Mouse (Mus musculus) lung, embryonic 14.5 days (tissue): ENCODE measurements at regions not wholly inside any gene's neighbourhood (a gene's known extent, or its start where the extent isn't known, plus 50 kb on each side); places are given as distances from the start of the nearest gene placed in this dataset.

Experiments used
- ATAC-seq: fragments of 200-750 bp; cut with Nextera tagmentation; 2 replicates; pipeline ENCODE4 v1.8.0; 2017; ENCODE audit warnings: mild to moderate bottlenecking, moderate TSS enrichment, moderate library complexity; ENCODE audit not compliant: insufficient read depth
- DNase-seq: peaks from one replicate; pipeline ENCODE4 v3.0.0-alpha.2; 2015
- H3K27ac ChIP-seq: fragments of 300-500 bp; sonication (generic); 2 replicates; pipeline ENCODE4 v1.5.1; 2014; ENCODE audit warnings: low read depth, mild to moderate bottlenecking, moderate library complexity
- H3K27me3 ChIP-seq: fragments of 300-500 bp; sonication (generic); 2 replicates; pipeline ENCODE4 v1.6.1; 2014; ENCODE audit warnings: low read length, control low read depth; ENCODE audit not compliant: insufficient read depth
- H3K36me3 ChIP-seq: fragments of 300-500 bp; sonication (generic); 2 replicates; pipeline ENCODE4 v1.6.1; 2014; ENCODE audit warnings: control low read depth; ENCODE audit not compliant: insufficient read depth
- H3K4me1 ChIP-seq: fragments of 300-500 bp; sonication (generic); 2 replicates; pipeline ENCODE4 v1.6.1; 2014; ENCODE audit warnings: antibody characterized with exemption, control low read depth; ENCODE audit not compliant: insufficient read depth
- H3K4me2 ChIP-seq: fragments of 300-500 bp; sonication (generic); 2 replicates; pipeline ENCODE4 v1.6.1; 2014; ENCODE audit warnings: mild to moderate bottlenecking
- H3K4me3 ChIP-seq: fragments of 300-500 bp; sonication (generic); 2 replicates; pipeline ENCODE4 v1.5.1; 2014; ENCODE audit warnings: low read depth, low read length
- H3K9ac ChIP-seq: fragments of 300-500 bp; sonication (generic); 2 replicates; pipeline ENCODE4 v1.6.1; 2014
- H3K9me3 ChIP-seq: fragments of 300-500 bp; sonication (generic); 2 replicates; pipeline ENCODE4 v1.6.1; 2016; ENCODE audit warnings: low read depth, low read length, control low read depth
- CTCF ChIP-seq: IDR thresholded peaks from 2 replicates; pipeline ENCODE4 v1.5.1; 2016; ENCODE audit warnings: antibody characterized with exemption, low read depth
- WGBS: fragments of 180-500 bp; shearing (Covaris S2); extraction: QIAGEN DNeasy Blood & Tissue Kit; methylation state at CpG from one replicate; pipeline ENCODE4 v1.1.7; 2014; 5-methylcytosine and 5-hydroxymethylcytosine counted together

DNA sequence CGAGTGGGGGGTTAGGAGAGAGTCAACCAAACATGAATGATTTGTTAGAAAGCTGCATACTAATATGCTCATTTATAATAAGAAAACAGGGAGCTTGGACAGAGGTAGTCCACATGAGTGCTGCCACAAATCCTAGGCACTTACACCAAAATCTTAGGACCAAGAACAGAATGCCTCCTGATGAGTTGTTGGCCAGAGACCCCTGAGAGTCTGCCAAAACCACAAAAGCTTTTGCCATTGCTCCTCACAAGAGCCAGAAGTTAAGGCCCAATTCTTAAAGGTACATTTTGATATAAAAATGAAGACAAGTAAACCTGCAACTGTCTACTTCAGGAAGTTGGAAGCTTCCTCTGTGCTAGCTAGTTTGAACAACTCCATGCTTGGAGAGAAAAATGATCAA is 820.7 kb upstream of the Map3k7 start:
- WGBS, result 57% methylated on average over 1 of the region's 1 CpGs
- no peak for ATAC-seq
- H3K27me3 ChIP-seq, result no peaks in the 10 kb centered on the region
- no peak overlapping the region for H3K4me3 ChIP-seq
- H3K4me2 ChIP-seq, result no peak overlapping the region
- H3K4me1 ChIP-seq, result no peaks in the 10 kb centered on the region
- no peaks in the 10 kb centered on the region for H3K36me3 ChIP-seq
- no peaks in the 10 kb centered on the region for H3K9me3 ChIP-seq
- H3K9ac ChIP-seq, result no peak overlapping the region
- no peak for TF ChIP-seq CTCF
- H3K27ac ChIP-seq, result no peak overlapping the region
- DNase-seq, result no peak

DNA sequence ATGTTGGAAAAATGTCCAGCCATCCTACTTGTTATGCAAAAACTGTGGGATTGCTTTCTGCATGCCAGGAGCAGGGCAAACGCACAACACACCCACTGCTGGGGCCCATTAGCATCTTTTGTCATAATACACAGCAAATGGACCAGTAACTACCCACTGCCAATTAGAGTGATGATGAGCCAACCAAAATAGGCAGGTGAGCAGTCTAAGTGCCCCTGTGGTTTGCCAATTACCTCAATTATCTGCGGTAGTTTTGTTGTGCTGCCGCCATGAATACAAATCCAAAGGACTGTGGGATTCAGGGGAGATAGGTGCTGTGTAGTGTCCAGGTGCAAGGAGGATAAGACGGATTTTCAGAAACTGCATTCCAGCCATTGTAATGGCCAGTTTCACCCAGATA is 796.5 kb upstream of the Map3k7 start:
- ATAC-seq, result no peak
- no peak for DNase-seq
- H3K27me3 ChIP-seq, result no peaks in the 10 kb centered on the region
- 79% methylated on average over 4 of the region's 4 CpGs for whole genome bisulfite sequencing
- no peak overlapping the region for H3K27ac ChIP-seq
- H3K4me3 ChIP-seq, result no peak overlapping the region
- H3K4me2 ChIP-seq, result no peak overlapping the region
- no peak for TF ChIP-seq CTCF
- H3K36me3 ChIP-seq, result no peaks in the 10 kb centered on the region
- no peak overlapping the region for H3K9ac ChIP-seq
- H3K9me3 ChIP-seq, result no peaks in the 10 kb centered on the region
- no peaks in the 10 kb centered on the region for H3K4me1 ChIP-seq

DNA sequence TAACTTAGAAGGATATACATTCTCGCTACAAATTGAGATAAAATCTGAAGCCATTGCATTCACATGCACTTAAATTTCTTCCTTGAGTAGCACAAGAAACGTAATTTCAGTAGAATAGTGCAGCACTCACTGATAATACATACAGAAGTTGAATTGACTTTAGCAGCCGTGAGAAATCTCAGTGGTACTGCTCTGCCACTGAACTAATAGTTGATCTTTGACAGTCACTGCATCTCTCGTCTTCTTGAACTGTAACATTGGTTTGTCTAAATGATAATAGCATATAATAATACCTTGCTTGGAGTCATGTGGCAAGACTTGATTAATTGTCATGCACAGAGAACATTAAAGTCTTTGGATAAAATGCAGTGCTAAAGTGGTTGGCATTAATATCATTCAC is 795.5 kb upstream of the Map3k7 start:
- no peaks in the 10 kb centered on the region for H3K36me3 ChIP-seq
- WGBS, result 70% methylated on average over 4 of the region's 4 CpGs
- H3K4me3 ChIP-seq, result no peak overlapping the region
- no peak for DNase-seq
- TF ChIP-seq CTCF, result no peak
- no peak overlapping the region for H3K9ac ChIP-seq
- H3K27me3 ChIP-seq, result no peaks in the 10 kb centered on the region
- no peak overlapping the region for H3K4me2 ChIP-seq
- H3K27ac ChIP-seq, result no peak overlapping the region
- H3K9me3 ChIP-seq, result no peaks in the 10 kb centered on the region
- ATAC-seq, result no peak
- H3K4me1 ChIP-seq, result no peaks in the 10 kb centered on the region

DNA sequence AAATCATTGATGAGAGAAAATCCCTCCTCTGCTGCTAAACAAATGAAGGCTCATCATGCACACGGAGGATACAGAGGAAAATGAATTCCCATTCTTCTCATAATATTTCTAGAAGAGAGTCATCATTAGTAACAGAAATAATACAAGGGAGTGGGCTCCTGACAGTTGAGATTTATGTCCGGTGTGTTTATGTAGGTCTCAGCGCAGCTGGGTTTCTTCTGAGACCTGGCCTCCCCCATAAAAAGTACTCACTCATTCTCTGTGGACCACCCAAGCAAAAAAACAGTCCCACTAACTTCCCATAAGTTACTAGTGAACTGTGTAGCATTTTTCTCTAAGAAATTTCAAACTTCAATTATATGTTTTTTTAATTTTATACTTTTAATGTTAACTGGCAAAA is 792.7 kb upstream of the Map3k7 start:
- no peak for DNase-seq

DNA sequence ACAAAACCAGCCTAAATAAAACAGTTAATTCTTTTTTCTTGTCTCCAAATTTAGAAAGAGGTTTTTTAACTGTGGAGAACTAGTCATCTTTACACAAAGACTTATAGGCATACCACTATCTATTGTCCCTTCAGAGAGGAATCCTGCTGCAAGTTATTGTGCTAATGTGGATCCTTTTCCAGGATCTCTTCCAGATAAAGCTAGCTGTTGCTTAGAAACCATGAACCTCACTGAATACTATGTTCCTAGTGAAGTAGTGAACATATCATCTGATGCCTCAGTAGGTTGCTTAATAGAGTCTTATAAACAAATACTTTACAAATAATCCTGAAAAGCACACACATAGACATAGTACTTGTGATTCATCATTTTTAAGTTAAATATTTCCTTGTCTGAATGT is 766.0 kb upstream of the Map3k7 start:
- no peaks in the 10 kb centered on the region for H3K36me3 ChIP-seq
- no peak overlapping the region for H3K9ac ChIP-seq
- H3K4me1 ChIP-seq, result no peaks in the 10 kb centered on the region
- no peak overlapping the region for H3K4me2 ChIP-seq
- TF ChIP-seq CTCF, result no peak
- DNase-seq (no peak), ATAC-seq (no peak)
- H3K27me3 ChIP-seq, result no peaks in the 10 kb centered on the region
- no peak overlapping the region for H3K27ac ChIP-seq
- no peak overlapping the region for H3K4me3 ChIP-seq
- H3K9me3 ChIP-seq, result no peaks in the 10 kb centered on the region

More for the DNA sequence above, 792.7 kb upstream of the Map3k7 start:
- no peak overlapping the region for H3K27ac ChIP-seq
- no peak overlapping the region for H3K4me2 ChIP-seq
- no peaks in the 10 kb centered on the region for H3K36me3 ChIP-seq
- H3K9me3 ChIP-seq, result no peaks in the 10 kb centered on the region
- no peak for TF ChIP-seq CTCF
- H3K4me1 ChIP-seq, result no peaks in the 10 kb centered on the region
- no peak overlapping the region for H3K4me3 ChIP-seq
- no peak for ATAC-seq
- 35% methylated on average over 3 of the region's 3 CpGs for WGBS
- no peak overlapping the region for H3K9ac ChIP-seq
- H3K27me3 ChIP-seq, result no peaks in the 10 kb centered on the region

DNA sequence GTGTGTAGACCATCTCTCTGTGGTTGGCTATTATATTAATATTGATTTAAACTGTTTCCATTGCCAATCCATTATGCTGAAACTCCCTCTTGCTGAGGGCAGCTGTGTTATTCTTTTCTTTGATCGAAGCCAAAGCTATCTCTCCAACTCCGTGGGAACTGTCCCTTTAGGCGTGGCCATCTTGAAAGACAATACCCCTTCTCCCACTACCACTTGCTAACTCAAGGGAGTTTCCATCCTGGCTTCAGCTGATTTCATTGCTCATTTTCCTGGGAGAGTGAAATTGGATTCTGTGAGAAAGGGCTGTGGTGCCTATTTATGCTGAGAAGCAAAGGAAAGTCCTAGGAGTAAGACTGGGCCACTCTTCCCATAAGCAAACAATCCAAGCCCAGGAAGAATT is 760.6 kb upstream of the Map3k7 start:
- ATAC-seq (no peak), DNase-seq (no peak)
- H3K27ac ChIP-seq, result no peak overlapping the region
- H3K4me2 ChIP-seq, result no peak overlapping the region
- no peaks in the 10 kb centered on the region for H3K4me1 ChIP-seq
- H3K27me3 ChIP-seq, result no peaks in the 10 kb centered on the region
- H3K9ac ChIP-seq, result no peak overlapping the region
- no peaks in the 10 kb centered on the region for H3K36me3 ChIP-seq
- TF ChIP-seq CTCF, result no peak
- no peak overlapping the region for H3K4me3 ChIP-seq
- 60% methylated on average over 3 of the region's 3 CpGs for WGBS
- no peaks in the 10 kb centered on the region for H3K9me3 ChIP-seq

DNA sequence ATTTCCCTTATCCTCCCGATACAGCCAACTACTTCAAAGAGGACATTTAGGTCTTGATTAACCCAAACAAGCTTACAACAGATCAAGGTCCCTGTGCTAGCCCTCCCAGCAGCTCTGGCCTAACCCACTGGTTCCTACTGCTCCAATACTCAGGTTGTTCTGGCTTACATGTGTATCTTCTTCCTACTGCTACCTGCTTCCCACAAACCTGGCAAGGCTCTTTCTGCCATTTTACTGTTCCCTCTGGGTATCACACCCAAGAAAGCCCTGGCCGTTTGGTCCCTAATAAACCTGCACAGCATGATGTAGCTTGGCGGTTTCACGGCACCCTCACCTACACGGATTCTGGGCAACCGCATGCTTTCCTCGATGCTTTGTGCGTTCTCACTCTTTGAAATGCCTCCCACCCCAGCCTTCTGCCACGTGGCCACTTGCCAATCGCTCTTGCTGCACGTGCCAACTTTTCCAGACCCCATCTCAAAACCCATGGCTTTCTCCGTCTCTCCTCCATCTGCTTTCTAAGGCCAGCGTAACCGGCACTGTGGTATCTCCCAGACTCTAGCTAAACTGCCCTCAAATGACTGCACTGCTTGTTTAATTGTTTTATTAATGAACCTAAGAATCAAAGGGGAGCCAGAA is 758.4 kb upstream of the Map3k7 start:
- H3K36me3 ChIP-seq, result no peaks in the 10 kb centered on the region
- no peak overlapping the region for H3K27ac ChIP-seq
- ATAC-seq (no peak), DNase-seq (no peak)
- H3K27me3 ChIP-seq, result no peaks in the 10 kb centered on the region
- H3K4me1 ChIP-seq, result no peaks in the 10 kb centered on the region
- H3K4me3 ChIP-seq, result no peak overlapping the region
- no peak overlapping the region for H3K4me2 ChIP-seq
- no peak overlapping the region for H3K9ac ChIP-seq
- TF ChIP-seq CTCF, result no peak
- no peaks in the 10 kb centered on the region for H3K9me3 ChIP-seq
- 81% methylated on average over 14 of the region's 14 CpGs for WGBS

DNA sequence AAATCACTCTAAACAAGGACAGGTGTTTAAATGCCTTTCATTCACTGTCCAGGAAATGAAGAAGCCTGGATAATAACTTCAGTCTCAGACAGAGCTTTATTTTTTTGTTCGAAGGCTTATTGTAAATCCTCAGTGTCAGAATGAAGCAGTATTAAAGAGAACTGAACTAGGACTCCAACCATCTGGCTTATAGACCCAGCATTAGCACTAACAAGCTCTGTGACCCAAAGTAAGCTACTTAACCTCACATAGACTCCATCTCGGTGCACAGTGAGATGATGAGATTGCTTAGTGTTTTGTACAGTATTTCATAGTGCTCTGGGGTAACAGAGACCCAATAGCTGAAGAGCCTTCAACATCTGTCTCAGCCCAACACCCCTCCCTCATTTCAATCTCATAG is 738.2 kb upstream of the Map3k7 start:
- Histone ChIP-seq H3K27me3 (no peaks in the 10 kb centered on the region), H3K9me3 (no peaks in the 10 kb centered on the region), H3K4me1 (no peaks in the 10 kb centered on the region), H3K27ac (no peak overlapping the region), H3K4me3 (no peak overlapping the region), H3K4me2 (no peak overlapping the region), H3K36me3 (no peaks in the 10 kb centered on the region), H3K9ac (no peak overlapping the region)
- DNase-seq, result no peak
- no peak for TF ChIP-seq CTCF
- ATAC-seq, result no peak
- WGBS, result 78% methylated on average over 2 of the region's 2 CpGs
